Mouse (Mus musculus): ENCODE measurements around the gene Fign. TPM values are rescaled to one million over a fixed set of nuclear protein-coding genes. Genes with fewer than 3 reads are reported as not detected.

Gene Fign
- polyA plus RNA-seq, 1 experiment from 2014 or later = 0.93 TPM

DNA sequence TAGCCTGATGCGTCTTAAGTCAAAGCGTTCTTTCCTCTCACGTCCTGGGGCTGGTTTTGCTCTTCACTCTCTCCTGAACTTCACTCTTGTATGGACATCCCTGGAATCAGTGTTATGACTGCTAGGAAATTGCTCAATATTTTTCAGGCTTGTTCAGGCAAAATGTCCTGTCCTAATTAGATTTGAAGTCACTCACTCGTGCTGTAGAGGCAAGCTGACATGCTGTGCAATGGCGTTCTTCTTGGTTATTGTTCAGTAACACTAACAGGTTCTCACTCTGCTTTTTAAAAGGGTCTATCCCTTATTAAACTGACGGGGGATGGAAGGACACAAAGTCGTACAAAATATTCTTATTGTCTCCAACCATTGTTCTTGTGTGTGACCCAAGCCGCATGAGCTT lies 10.2 kb upstream of the Fign start:
- Histone ChIP-seq H3K9me3 (ENCODE audit: control insufficient read depth, low read length) (no peaks in the 10 kb centered on the region), H3K4me1 (replicated peaks; ENCODE audit: control insufficient read depth, insufficient read depth) (no peaks in the 10 kb centered on the region), H3K4me3 (ENCODE audit: low read depth, low read length) (no peak overlapping the region), H3K9ac (ENCODE audit: low read length) (no peak overlapping the region), H3K36me3 (ENCODE audit: control insufficient read depth, insufficient read depth, low read length) (no peaks in the 10 kb centered on the region), H3K4me2 (replicated peaks; ENCODE audit: low read depth) (no peak overlapping the region), H3K27ac (replicated peaks) (no peak overlapping the region), H3K27me3 (ENCODE audit: control insufficient read depth, insufficient read depth, low read length) (no peaks in the 10 kb centered on the region)
- 86% methylated on average over 8 of the region's 8 CpGs for WGBS
- no peak for DNase-seq (ENCODE audit: low spot score)
- TF ChIP-seq EP300 (optimal IDR thresholded peaks at IDR 0.05) (no peak), CTCF (IDR thresholded peaks at IDR 0.05; ENCODE audit: low read depth) (no peak)
- ATAC-seq (ENCODE audit: low FRiP score, low TSS enrichment) = no peak

DNA sequence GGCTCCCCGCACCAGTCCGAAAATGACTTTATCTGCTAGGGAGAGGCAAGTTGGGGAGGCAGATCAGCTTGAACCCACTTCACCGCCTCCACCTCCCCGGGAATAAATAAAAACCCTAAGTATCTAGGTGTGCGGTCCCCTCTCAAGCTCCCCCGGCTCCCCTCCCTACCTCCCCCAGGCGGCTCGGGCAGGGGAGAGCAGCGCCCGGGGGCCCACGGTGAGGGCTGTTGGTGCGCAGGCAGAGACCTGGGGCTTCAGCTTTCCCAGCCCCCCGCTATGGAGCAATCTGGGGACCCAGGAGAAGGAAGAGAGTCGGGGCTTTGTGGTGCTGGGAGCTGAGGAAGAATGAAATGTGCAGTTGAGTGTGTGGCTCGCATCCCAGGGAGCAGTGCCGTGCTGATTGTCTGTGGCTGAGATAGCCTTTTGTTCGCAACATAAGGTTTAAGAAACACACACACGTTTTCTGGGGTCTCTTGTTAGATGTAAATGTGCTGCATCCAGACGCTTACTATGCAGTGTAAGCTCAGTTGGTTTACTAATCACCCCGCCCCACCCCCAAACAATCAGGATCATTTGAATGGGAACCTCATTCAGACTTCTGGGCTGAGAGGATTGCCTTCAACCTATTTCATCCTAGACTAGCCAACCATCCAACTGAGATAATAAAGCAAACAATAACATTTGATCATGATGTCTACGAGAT lies 931 bp upstream of the Fign start:
- TF ChIP-seq CTCF (IDR thresholded peaks at IDR 0.05; ENCODE audit: low read depth) = peak; percentile 49
- TF ChIP-seq EP300 (optimal IDR thresholded peaks at IDR 0.05) = no peak
- Histone ChIP-seq H3K4me2 (replicated peaks; ENCODE audit: low read depth) (peak overlapping the region; percentile 83), H3K9me3 (ENCODE audit: control insufficient read depth, low read length) (no peaks in the 10 kb centered on the region), H3K27ac (replicated peaks) (peak overlapping the region; percentile 87), H3K4me3 (ENCODE audit: low read depth, low read length) (peak overlapping the region; percentile 75), H3K27me3 (ENCODE audit: control insufficient read depth, insufficient read depth, low read length) (no peaks in the 10 kb centered on the region), H3K9ac (ENCODE audit: low read length) (peak overlapping the region; percentile 77), H3K4me1 (replicated peaks; ENCODE audit: control insufficient read depth, insufficient read depth) (no peaks in the 10 kb centered on the region), H3K36me3 (ENCODE audit: control insufficient read depth, insufficient read depth, low read length) (no peaks in the 10 kb centered on the region)
- 10% methylated on average over 21 of the region's 21 CpGs for WGBS
- DNase-seq (ENCODE audit: low spot score) (peak; percentile 57), ATAC-seq (ENCODE audit: low FRiP score, low TSS enrichment) (peak; percentile 75)

DNA sequence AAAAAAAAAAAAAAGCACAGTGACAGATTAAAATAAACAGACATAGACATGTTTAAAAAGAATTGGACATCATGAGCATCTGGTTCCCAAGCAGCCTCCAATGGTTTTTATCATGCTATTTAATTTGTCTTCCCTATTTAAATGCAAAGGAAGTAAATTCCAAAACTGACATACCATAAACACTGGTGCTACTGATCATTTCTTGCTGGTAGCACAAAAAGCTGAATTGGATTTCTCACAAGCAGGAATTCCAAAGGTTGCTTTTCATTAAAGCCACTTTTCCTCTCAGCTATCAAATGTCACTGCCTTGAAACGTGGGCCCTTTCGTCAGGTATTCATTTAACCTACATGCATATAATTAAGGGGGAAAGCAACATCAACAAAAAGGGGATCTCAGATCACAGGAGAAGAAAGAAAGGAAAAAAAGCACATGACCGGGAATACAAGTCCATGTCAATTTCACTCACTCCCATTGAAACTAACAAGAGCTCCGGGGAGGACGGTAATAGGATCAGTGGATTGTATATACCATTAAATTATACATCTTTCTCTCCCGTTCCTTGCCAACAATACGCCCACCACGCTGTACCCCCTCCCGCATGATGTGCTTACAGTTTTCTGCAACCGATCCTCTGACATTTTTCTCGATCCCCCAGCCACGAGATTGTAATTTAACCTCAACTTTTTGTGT lies 972 bp downstream of the Fign start:
- H3K36me3 ChIP-seq (ENCODE audit: control insufficient read depth, insufficient read depth, low read length) = no peaks in the 10 kb centered on the region
- no peaks in the 10 kb centered on the region for H3K9me3 ChIP-seq (ENCODE audit: control insufficient read depth, low read length)
- peak overlapping the region; percentile 75 for H3K4me3 ChIP-seq (ENCODE audit: low read depth, low read length)
- no peak overlapping the region for H3K9ac ChIP-seq (ENCODE audit: low read length)
- H3K4me1 ChIP-seq (replicated peaks; ENCODE audit: control insufficient read depth, insufficient read depth) = no peaks in the 10 kb centered on the region
- DNase-seq (ENCODE audit: low spot score) (no peak), ATAC-seq (ENCODE audit: low FRiP score, low TSS enrichment) (no peak)
- H3K4me2 ChIP-seq (replicated peaks; ENCODE audit: low read depth) = peak overlapping the region; percentile 83
- no peak overlapping the region for H3K27ac ChIP-seq (replicated peaks)
- 5% methylated on average over 12 of the region's 12 CpGs for WGBS
- no peak for TF ChIP-seq CTCF (IDR thresholded peaks at IDR 0.05; ENCODE audit: low read depth)
- no peak for TF ChIP-seq EP300 (optimal IDR thresholded peaks at IDR 0.05)
- no peaks in the 10 kb centered on the region for H3K27me3 ChIP-seq (ENCODE audit: control insufficient read depth, insufficient read depth, low read length)

DNA sequence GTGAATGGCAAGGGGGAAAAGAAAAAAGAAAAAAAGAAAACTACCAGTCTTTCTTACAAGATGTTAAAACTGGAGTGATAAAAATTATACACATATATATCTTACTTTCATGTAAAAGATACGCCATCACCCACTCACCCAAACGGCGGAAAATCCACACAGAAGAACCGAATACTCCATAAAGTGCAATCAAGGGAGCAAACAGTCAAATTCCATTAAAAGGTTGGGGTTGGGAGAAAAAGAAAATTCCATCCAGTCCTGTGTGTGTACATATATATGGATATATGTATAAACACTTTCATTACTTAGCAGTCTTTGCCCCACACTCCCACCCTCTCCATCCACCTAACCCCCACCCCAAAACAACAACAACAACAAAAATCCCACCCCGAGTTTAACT lies 1.7 kb downstream of the Fign start:
- Histone ChIP-seq H3K36me3 (ENCODE audit: control insufficient read depth, insufficient read depth, low read length) (no peaks in the 10 kb centered on the region), H3K4me3 (ENCODE audit: low read depth, low read length) (no peak overlapping the region), H3K4me2 (replicated peaks; ENCODE audit: low read depth) (no peak overlapping the region), H3K9ac (ENCODE audit: low read length) (no peak overlapping the region), H3K27me3 (ENCODE audit: control insufficient read depth, insufficient read depth, low read length) (no peaks in the 10 kb centered on the region), H3K9me3 (ENCODE audit: control insufficient read depth, low read length) (no peaks in the 10 kb centered on the region), H3K4me1 (replicated peaks; ENCODE audit: control insufficient read depth, insufficient read depth) (no peaks in the 10 kb centered on the region), H3K27ac (replicated peaks) (no peak overlapping the region)
- ATAC-seq (ENCODE audit: low FRiP score, low TSS enrichment) = no peak
- no peak for TF ChIP-seq EP300 (optimal IDR thresholded peaks at IDR 0.05)
- WGBS = 56% methylated on average over 5 of the region's 5 CpGs
- no peak for DNase-seq (ENCODE audit: low spot score)

DNA sequence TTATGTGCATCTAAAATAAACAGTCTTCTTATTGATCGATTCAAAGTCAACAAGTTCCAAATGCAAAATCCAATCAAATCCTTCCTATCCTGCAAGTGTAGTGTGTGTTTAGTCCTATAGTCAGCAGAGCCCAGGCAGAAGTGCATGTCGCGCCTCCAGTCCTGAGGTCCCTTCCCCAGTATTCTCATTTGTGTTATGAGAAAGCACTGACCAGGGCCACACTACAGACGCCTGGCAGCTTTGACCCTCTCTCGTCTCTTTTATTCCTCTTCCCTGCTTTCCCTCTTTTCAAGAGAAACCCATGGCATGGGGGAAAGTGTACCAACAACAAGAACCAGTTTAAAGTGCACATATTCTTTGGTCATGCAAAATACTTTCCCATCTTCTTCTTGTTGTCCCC lies 2.3 kb downstream of the Fign start:
- DNase-seq (ENCODE audit: low spot score) (no peak), ATAC-seq (ENCODE audit: low FRiP score, low TSS enrichment) (no peak)
- H3K27me3 ChIP-seq (ENCODE audit: control insufficient read depth, insufficient read depth, low read length) = no peaks in the 10 kb centered on the region
- H3K27ac ChIP-seq (replicated peaks) = no peak overlapping the region
- no peaks in the 10 kb centered on the region for H3K36me3 ChIP-seq (ENCODE audit: control insufficient read depth, insufficient read depth, low read length)
- H3K9me3 ChIP-seq (ENCODE audit: control insufficient read depth, low read length) = no peaks in the 10 kb centered on the region
- no peak for TF ChIP-seq CTCF (IDR thresholded peaks at IDR 0.05; ENCODE audit: low read depth)
- TF ChIP-seq EP300 (optimal IDR thresholded peaks at IDR 0.05) = no peak
- peak overlapping the region; percentile 31 for H3K4me2 ChIP-seq (replicated peaks; ENCODE audit: low read depth)
- no peak overlapping the region for H3K4me3 ChIP-seq (ENCODE audit: low read depth, low read length)
- no peaks in the 10 kb centered on the region for H3K4me1 ChIP-seq (replicated peaks; ENCODE audit: control insufficient read depth, insufficient read depth)
- 59% methylated on average over 5 of the region's 5 CpGs for WGBS
- no peak overlapping the region for H3K9ac ChIP-seq (ENCODE audit: low read length)

DNA sequence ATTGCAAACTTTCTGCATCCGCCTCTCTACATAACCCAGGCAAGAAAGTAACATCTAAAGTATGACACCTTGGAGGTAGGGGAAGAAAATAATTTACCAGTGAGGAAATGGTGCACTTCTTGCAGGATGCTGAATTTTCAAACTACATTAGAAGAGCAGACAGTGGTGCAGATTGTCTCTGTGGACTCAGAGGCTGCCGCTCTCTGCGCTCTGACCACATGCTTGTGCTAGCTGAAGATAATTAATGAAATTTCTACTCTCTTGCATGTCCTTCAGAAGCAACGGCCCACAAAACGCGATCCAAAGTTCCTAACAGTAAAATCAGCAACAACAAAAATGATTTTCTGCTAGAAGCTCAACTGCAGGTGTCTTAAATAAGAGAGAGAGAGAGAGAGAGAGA lies 4.8 kb downstream of the Fign start:
- 76% methylated on average over 6 of the region's 6 CpGs for WGBS
- Histone ChIP-seq H3K9ac (ENCODE audit: low read length) (no peak overlapping the region), H3K27ac (replicated peaks) (no peak overlapping the region), H3K36me3 (ENCODE audit: control insufficient read depth, insufficient read depth, low read length) (no peaks in the 10 kb centered on the region), H3K4me2 (replicated peaks; ENCODE audit: low read depth) (no peak overlapping the region), H3K4me3 (ENCODE audit: low read depth, low read length) (no peak overlapping the region), H3K27me3 (ENCODE audit: control insufficient read depth, insufficient read depth, low read length) (no peaks in the 10 kb centered on the region), H3K9me3 (ENCODE audit: control insufficient read depth, low read length) (no peaks in the 10 kb centered on the region), H3K4me1 (replicated peaks; ENCODE audit: control insufficient read depth, insufficient read depth) (no peaks in the 10 kb centered on the region)
- TF ChIP-seq EP300 (optimal IDR thresholded peaks at IDR 0.05) = no peak
- no peak for TF ChIP-seq CTCF (IDR thresholded peaks at IDR 0.05; ENCODE audit: low read depth)
- DNase-seq (ENCODE audit: low spot score) (no peak), ATAC-seq (ENCODE audit: low FRiP score, low TSS enrichment) (no peak)

All from stomach, postnatal 0 days (tissue).